Mouse (Mus musculus) CH12.LX (cell line): ENCODE results near the gene AC170998.1.

Experiments
- EP300 ChIP-seq: IDR thresholded peaks from 2 replicates; pipeline ENCODE4 v1.6.1; 2011; ENCODE audit warnings: low read length, improper control_type of control experiment
- USF1 ChIP-seq: IDR thresholded peaks from 2 replicates; pipeline ENCODE4 v1.6.1; 2014; ENCODE audit warnings: low read depth, mild to moderate bottlenecking, inconsistent platforms, low read length, improper control_type of control experiment

GRCm38 (mm10) chr17:28761871-28762270 is 36.0 kb downstream of the AC170998.1 start:
- TF ChIP-seq EP300 (no peak), USF1 (no peak)
